Mouse (Mus musculus): ENCODE data around the gene Gm37240. TPM values are rescaled to one million over a fixed set of nuclear protein-coding genes. Genes with fewer than 3 reads are reported as not detected.
A peak's percentile ranks its signal among the peaks of the same experiment; 100 is the strongest.

The Gm37240 gene
- polyA plus RNA-seq, 1 experiment from 2014 or later, result 4.6 TPM

- H3K27me3 ChIP-seq (ENCODE audit: control insufficient read depth, insufficient read depth, low read depth, low read length), result no peaks in the 10 kb centered on the region
- H3K27ac ChIP-seq (ENCODE audit: low read length), result no peak overlapping the region
- H3K4me3 ChIP-seq (ENCODE audit: low read length), result no peak overlapping the region
- no peaks in the 10 kb centered on the region for H3K36me3 ChIP-seq (ENCODE audit: control insufficient read depth, insufficient read depth, low read length)
- no peaks in the 10 kb centered on the region for H3K9me3 ChIP-seq (ENCODE audit: control insufficient read depth, low read length)
- ATAC-seq (ENCODE audit: low read depth), result no peak
- WGBS, result 63% methylated on average over 6 of the region's 6 CpGs
- no peak overlapping the region for H3K4me2 ChIP-seq (ENCODE audit: low read depth, low read length)
- H3K9ac ChIP-seq (ENCODE audit: low read length), result no peak overlapping the region
- H3K4me1 ChIP-seq (replicated peaks; ENCODE audit: control insufficient read depth, insufficient read depth, low read length), result no peaks in the 10 kb centered on the region
Observed at GRCm38 (mm10) chr3:85197148-85197547, 690.2 kb downstream of the Gm37240 start.

DNA sequence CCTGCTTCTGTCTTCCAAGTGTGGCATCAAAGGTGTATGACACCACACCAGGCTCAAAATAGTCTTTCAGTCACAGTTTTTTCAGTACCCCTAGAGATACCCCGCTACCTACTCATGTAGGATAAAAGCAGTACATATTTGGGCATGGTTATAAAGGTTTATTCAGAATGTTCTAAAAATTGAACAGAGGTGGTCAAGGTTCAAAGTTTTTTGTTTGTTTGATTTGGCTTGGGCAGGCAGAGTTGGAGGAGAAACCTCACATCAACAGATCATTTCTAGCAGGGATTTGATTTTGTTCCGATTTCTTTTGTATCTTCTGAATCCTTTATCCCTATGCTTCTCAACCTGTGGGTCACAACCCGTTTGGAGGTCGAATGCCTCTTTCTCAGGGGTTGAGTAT, 690.7 kb downstream of the Gm37240 start:
- no peak overlapping the region for H3K27ac ChIP-seq (ENCODE audit: low read length)
- WGBS, result 74% methylated on average over 4 of the region's 4 CpGs

DNA sequence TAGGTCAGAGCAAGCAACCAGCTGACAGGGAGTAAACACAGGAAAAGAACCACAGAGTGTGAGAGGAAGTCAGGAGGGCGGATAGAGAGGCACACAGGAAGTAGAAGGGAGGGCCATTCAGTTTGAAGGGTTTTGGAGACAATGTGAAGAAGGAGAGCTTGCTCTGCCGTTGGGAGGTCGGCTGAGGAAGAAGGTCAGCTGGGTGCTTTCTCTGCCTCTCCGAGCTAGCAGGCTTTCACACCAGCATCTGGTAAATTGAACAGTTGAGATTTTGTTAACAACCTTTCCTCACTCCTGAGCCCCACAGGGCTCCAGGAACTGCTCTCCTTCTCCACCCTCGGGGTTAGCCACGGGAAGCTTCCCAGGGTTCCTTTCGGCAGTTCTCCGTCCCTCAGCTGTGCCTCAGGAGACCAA, 692.2 kb downstream of the Gm37240 start:
- Histone ChIP-seq H3K36me3 (ENCODE audit: control insufficient read depth, insufficient read depth, low read length) (no peaks in the 10 kb centered on the region), H3K27ac (ENCODE audit: low read length) (no peak overlapping the region), H3K4me2 (ENCODE audit: low read depth, low read length) (peak overlapping the region; percentile 28; the same call in 1 of the 2 replicates), H3K4me1 (replicated peaks; ENCODE audit: control insufficient read depth, insufficient read depth, low read length) (no peaks in the 10 kb centered on the region), H3K9me3 (ENCODE audit: control insufficient read depth, low read length) (no peaks in the 10 kb centered on the region), H3K4me3 (ENCODE audit: low read length) (peak overlapping the region; percentile 25), H3K27me3 (ENCODE audit: control insufficient read depth, insufficient read depth, low read depth, low read length) (no peaks in the 10 kb centered on the region), H3K9ac (ENCODE audit: low read length) (no peak overlapping the region)
- 50% methylated on average over 8 of the region's 8 CpGs for WGBS
- ATAC-seq (ENCODE audit: low read depth), result peak; percentile 43; the same call in 1 of the 2 replicates

More for the DNA sequence above, 690.7 kb downstream of the Gm37240 start:
- Histone ChIP-seq H3K9ac (ENCODE audit: low read length) (no peak overlapping the region), H3K27me3 (ENCODE audit: control insufficient read depth, insufficient read depth, low read depth, low read length) (no peaks in the 10 kb centered on the region), H3K4me2 (ENCODE audit: low read depth, low read length) (no peak overlapping the region), H3K4me1 (replicated peaks; ENCODE audit: control insufficient read depth, insufficient read depth, low read length) (no peaks in the 10 kb centered on the region), H3K4me3 (ENCODE audit: low read length) (no peak overlapping the region), H3K9me3 (ENCODE audit: control insufficient read depth, low read length) (no peaks in the 10 kb centered on the region), H3K36me3 (ENCODE audit: control insufficient read depth, insufficient read depth, low read length) (no peaks in the 10 kb centered on the region)
- no peak for ATAC-seq (ENCODE audit: low read depth)

GRCm38 (mm10) chr3:85189791-85190190, 697.5 kb downstream of the Gm37240 start:
- H3K27me3 ChIP-seq (ENCODE audit: control insufficient read depth, insufficient read depth, low read depth, low read length), result no peaks in the 10 kb centered on the region

DNA sequence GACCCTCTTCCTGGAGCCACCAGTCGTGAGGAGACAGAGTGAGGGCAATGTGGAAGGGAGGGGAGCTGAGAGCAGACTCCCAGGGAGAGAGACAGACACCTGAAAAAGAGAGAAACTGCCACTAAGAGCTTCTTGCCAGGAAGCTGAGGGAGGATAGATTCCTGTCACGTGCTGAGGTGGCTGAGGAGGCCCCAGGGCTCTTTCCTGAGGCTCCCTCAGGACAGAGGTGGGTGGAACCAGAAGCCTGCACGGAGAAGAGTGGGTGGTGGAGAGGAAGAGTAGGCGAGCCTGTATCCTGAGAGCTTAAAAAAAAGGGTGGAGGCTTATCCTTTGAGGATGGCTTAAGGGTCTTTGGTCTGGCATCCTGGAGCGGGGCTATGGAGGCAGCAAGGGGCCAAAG, 699.0 kb downstream of the Gm37240 start:
- H3K27ac ChIP-seq (ENCODE audit: low read length), result no peak overlapping the region
- no peak for ATAC-seq (ENCODE audit: low read depth)
- H3K27me3 ChIP-seq (ENCODE audit: control insufficient read depth, insufficient read depth, low read depth, low read length), result no peaks in the 10 kb centered on the region
- H3K4me2 ChIP-seq (ENCODE audit: low read depth, low read length), result no peak overlapping the region
- no peaks in the 10 kb centered on the region for H3K9me3 ChIP-seq (ENCODE audit: control insufficient read depth, low read length)
- WGBS, result 29% methylated on average over 5 of the region's 5 CpGs
- H3K4me1 ChIP-seq (replicated peaks; ENCODE audit: control insufficient read depth, insufficient read depth, low read length), result peaks cover 15% of the 10 kb centered on the region
- no peak overlapping the region for H3K4me3 ChIP-seq (ENCODE audit: low read length)
- H3K9ac ChIP-seq (ENCODE audit: low read length), result no peak overlapping the region
- no peaks in the 10 kb centered on the region for H3K36me3 ChIP-seq (ENCODE audit: control insufficient read depth, insufficient read depth, low read length)

More at GRCm38 (mm10) chr3:85189791-85190190, 697.5 kb downstream of the Gm37240 start:
- WGBS, result 59% methylated on average over 8 of the region's 8 CpGs
- Histone ChIP-seq H3K36me3 (ENCODE audit: control insufficient read depth, insufficient read depth, low read length) (no peaks in the 10 kb centered on the region), H3K9ac (ENCODE audit: low read length) (no peak overlapping the region), H3K4me2 (ENCODE audit: low read depth, low read length) (no peak overlapping the region), H3K27ac (ENCODE audit: low read length) (no peak overlapping the region), H3K4me3 (ENCODE audit: low read length) (no peak overlapping the region), H3K4me1 (replicated peaks; ENCODE audit: control insufficient read depth, insufficient read depth, low read length) (peaks cover 15% of the 10 kb centered on the region), H3K9me3 (ENCODE audit: control insufficient read depth, low read length) (no peaks in the 10 kb centered on the region)
- no peak for ATAC-seq (ENCODE audit: low read depth)

GRCm38 (mm10) chr3:85186661-85187076, 700.6 kb downstream of the Gm37240 start:
- peak; percentile 21; the same call in 1 of the 2 replicates for ATAC-seq (ENCODE audit: low read depth)
- H3K4me2 ChIP-seq (ENCODE audit: low read depth, low read length), result peak overlapping the region; percentile 39
- H3K27ac ChIP-seq (ENCODE audit: low read length), result no peak overlapping the region
- H3K4me1 ChIP-seq (replicated peaks; ENCODE audit: control insufficient read depth, insufficient read depth, low read length), result peaks cover 15% of the 10 kb centered on the region
- H3K36me3 ChIP-seq (ENCODE audit: control insufficient read depth, insufficient read depth, low read length), result no peaks in the 10 kb centered on the region
- no peaks in the 10 kb centered on the region for H3K9me3 ChIP-seq (ENCODE audit: control insufficient read depth, low read length)
- no peak overlapping the region for H3K4me3 ChIP-seq (ENCODE audit: low read length)
- H3K9ac ChIP-seq (ENCODE audit: low read length), result peak overlapping the region; percentile 3; the same call in 1 of the 2 replicates
- WGBS, result 29% methylated on average over 19 of the region's 19 CpGs
- H3K27me3 ChIP-seq (ENCODE audit: control insufficient read depth, insufficient read depth, low read depth, low read length), result no peaks in the 10 kb centered on the region

GRCm38 (mm10) chr3:85185827-85186226, 701.5 kb downstream of the Gm37240 start:
- Histone ChIP-seq H3K4me3 (ENCODE audit: low read length) (no peak overlapping the region), H3K36me3 (ENCODE audit: control insufficient read depth, insufficient read depth, low read length) (no peaks in the 10 kb centered on the region), H3K4me1 (replicated peaks; ENCODE audit: control insufficient read depth, insufficient read depth, low read length) (peaks cover 15% of the 10 kb centered on the region), H3K27me3 (ENCODE audit: control insufficient read depth, insufficient read depth, low read depth, low read length) (no peaks in the 10 kb centered on the region), H3K27ac (ENCODE audit: low read length) (peak overlapping the region; percentile 4; the same call in 1 of the 2 replicates), H3K4me2 (ENCODE audit: low read depth, low read length) (peak overlapping the region; percentile 14; the same call in 1 of the 2 replicates), H3K9me3 (ENCODE audit: control insufficient read depth, low read length) (no peaks in the 10 kb centered on the region), H3K9ac (ENCODE audit: low read length) (no peak overlapping the region)
- WGBS, result 15% methylated on average over 12 of the region's 12 CpGs
- peak; percentile 87 for ATAC-seq (ENCODE audit: low read depth)

- ATAC-seq (ENCODE audit: low read depth), result no peak
- 57% methylated on average over 11 of the region's 11 CpGs for WGBS
- H3K4me1 ChIP-seq (replicated peaks; ENCODE audit: control insufficient read depth, insufficient read depth, low read length), result peaks cover 15% of the 10 kb centered on the region
Observed at GRCm38 (mm10) chr3:85184916-85185315, 702.4 kb downstream of the Gm37240 start.

DNA sequence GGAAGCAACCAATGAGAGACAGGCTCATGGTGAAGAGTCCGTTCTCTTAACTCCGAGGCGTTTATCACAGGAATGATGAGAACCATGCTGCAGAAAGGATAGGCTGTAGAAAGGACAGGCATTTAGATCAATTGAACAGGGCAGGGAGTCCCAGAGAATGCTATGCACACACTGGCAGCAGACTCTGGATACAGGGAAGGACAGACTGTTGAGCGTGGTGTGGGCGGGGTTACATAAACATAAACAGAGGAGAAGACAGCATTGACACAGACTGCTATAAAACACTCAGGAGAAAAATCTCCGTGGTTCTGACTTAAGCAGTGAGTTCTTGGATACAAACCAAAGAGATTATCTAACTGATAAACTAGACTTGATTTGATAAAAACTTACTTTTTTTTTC, 703.2 kb downstream of the Gm37240 start:
- Histone ChIP-seq H3K4me3 (ENCODE audit: low read length) (no peak overlapping the region), H3K36me3 (ENCODE audit: control insufficient read depth, insufficient read depth, low read length) (no peaks in the 10 kb centered on the region), H3K4me2 (ENCODE audit: low read depth, low read length) (peak overlapping the region; percentile 15; the same call in 1 of the 2 replicates), H3K27me3 (ENCODE audit: control insufficient read depth, insufficient read depth, low read depth, low read length) (no peaks in the 10 kb centered on the region), H3K9ac (ENCODE audit: low read length) (no peak overlapping the region), H3K4me1 (replicated peaks; ENCODE audit: control insufficient read depth, insufficient read depth, low read length) (peaks cover 15% of the 10 kb centered on the region), H3K27ac (ENCODE audit: low read length) (no peak overlapping the region), H3K9me3 (ENCODE audit: control insufficient read depth, low read length) (no peaks in the 10 kb centered on the region)
- WGBS, result 22% methylated on average over 6 of the region's 6 CpGs
- no peak for ATAC-seq (ENCODE audit: low read depth)

More at GRCm38 (mm10) chr3:85184916-85185315, 702.4 kb downstream of the Gm37240 start:
- H3K36me3 ChIP-seq (ENCODE audit: control insufficient read depth, insufficient read depth, low read length), result no peaks in the 10 kb centered on the region
- H3K4me3 ChIP-seq (ENCODE audit: low read length), result no peak overlapping the region
- H3K27ac ChIP-seq (ENCODE audit: low read length), result no peak overlapping the region
- H3K9me3 ChIP-seq (ENCODE audit: control insufficient read depth, low read length), result no peaks in the 10 kb centered on the region
- H3K27me3 ChIP-seq (ENCODE audit: control insufficient read depth, insufficient read depth, low read depth, low read length), result no peaks in the 10 kb centered on the region
- H3K4me2 ChIP-seq (ENCODE audit: low read depth, low read length), result no peak overlapping the region
- no peak overlapping the region for H3K9ac ChIP-seq (ENCODE audit: low read length)
